ENCODE assay signal across 18 mouse cellular contexts in the genomic region with DNA sequence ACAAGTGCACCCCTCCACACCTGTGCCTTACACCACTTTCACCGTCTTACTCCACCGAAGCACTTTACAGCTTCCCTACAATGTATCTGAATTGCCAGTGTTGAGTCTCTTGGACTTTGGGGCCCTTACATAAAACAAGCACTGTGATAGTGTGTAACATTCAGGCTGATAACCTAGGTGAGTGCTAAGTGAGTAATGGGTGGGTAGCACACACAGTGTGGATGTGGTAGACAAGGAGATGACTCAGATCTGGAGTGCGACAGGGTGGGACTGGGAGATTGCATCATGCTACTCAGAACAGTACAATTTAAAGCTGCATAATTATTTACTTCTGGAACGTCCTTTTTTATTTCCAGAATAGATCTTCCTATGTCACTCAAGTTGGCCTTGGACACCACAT. TPM values are rescaled to one million over a fixed set of nuclear protein-coding genes. Genes with fewer than 3 reads are reported as not detected.
DNase-seq lines count a peak whose midpoint lies in the region; ATAC-seq and TF ChIP-seq lines count a peak whose summit lies in the region.
"Had no signal": no experiment of that assay in that cellular context is flagged by ENCODE, and none has a peak within 500 bp of the region (broad histone marks: within the 10 kb centered on the region; RNA-seq: fewer than 3 reads in every experiment).

No protein-coding gene starts in this region.

- ATAC-seq in common myeloid progenitor, adult 5-6 weeks (replicated peaks; ENCODE audit: low read depth, poor library complexity, severe bottlenecking), result peak; percentile 32; the same call in 1 of the 2 replicates
- ATAC-seq: hindbrain, embryonic 16.5 days had no signal

- no peaks in the 10 kb centered on the region for H3K36me3 ChIP-seq in macrophage (ENCODE audit: inconsistent target)
- H3K36me3 ChIP-seq: embryonic facial prominence, embryonic 15.5 days; G1E had no signal

- TF ChIP-seq CTCF in layer of hippocampus, adult 2 months (conservative IDR thresholded peaks at IDR 0.05), result no peak

- peaks cover 7% of the 10 kb centered on the region; the same call in 1 of the 2 replicates for H3K79me2 ChIP-seq in macrophage (ENCODE audit: inconsistent target)

- DNase-seq in lung, postnatal 36 days, result peak; percentile 16
- no peak for DNase-seq in lung, postnatal 14 days
- DNase-seq in thymus, postnatal 4 days, result no peak
- DNase-seq in layer of hippocampus, adult 2 months (ENCODE audit: low spot score in 2 of 2), result no peak
- DNase-seq in gastrocnemius, postnatal 10 days, result no peak
- DNase-seq in natural killer cell, adult 2 months (ENCODE audit: low spot score in 2 of 2), result no peak
- DNase-seq: adrenal gland, adult 2 months; cerebellum, adult 18-20 months; heart, postnatal 4 days; layer of hippocampus, postnatal 36 days; lung, adult 2 months; thymus, postnatal 36 days had no signal

- peak overlapping the region; percentile 73 for H3K27ac ChIP-seq in macrophage
- no peak overlapping the region for H3K27ac ChIP-seq in layer of hippocampus, adult 2 months
- H3K27ac ChIP-seq: embryonic facial prominence, embryonic 15.5 days had no signal

- 0 out of 2 replicates have a peak overlapping the region, but pooled peaks have one; percentile 5 for H3K4me3 ChIP-seq in macrophage (ENCODE audit: inconsistent target)
- no peak overlapping the region for H3K4me3 ChIP-seq in layer of hippocampus, adult 2 months
- H3K4me3 ChIP-seq: embryonic facial prominence, embryonic 15.5 days had no signal

- 70% methylated on average over 4 of the region's 4 CpGs for WGBS in macrophage (ENCODE audit: missing documents)

RNA-seq across cellular contexts. Expression of a gene that starts 45.0 kb away (rescaled TPM):
- 1.5 TPM in 1 of 2 replicates, not detected in the other for total RNA-seq in common myeloid progenitor, adult 5-6 weeks (2017)
- 10 to 100 TPM in 22 of 26 experiments, 1 to 10 TPM in 4; 3.8 to 99.8 (median 24.1) TPM for total RNA-seq in macrophage (2018; cell fraction: chromatin; rRNA removed)
- total RNA-seq in macrophage (2018; cell fraction: cytosol; rRNA removed), result 10 to 100 TPM; 14.0 to 86.4 (median 26.8) TPM
- 10 to 100 TPM in 24 of 26 experiments, 1 to 10 TPM in 2; 6.7 to 96.1 (median 20.6) TPM for total RNA-seq in macrophage (2018; cell fraction: nucleus; rRNA removed)
- polyA plus RNA-seq in macrophage (2018), result 36.4 to 80.3 TPM (median 54.9 TPM) in 3 replicates
- total RNA-seq in layer of hippocampus, adult 2 months (2021), result 1 to 10 TPM; 2.8 to 3.0 TPM
- 1 to 10 TPM; 4.8 to 5.0 TPM for total RNA-seq in gastrocnemius, postnatal 10 days (2021)
- total RNA-seq: G1E had no signal
- polyA plus RNA-seq: forebrain, embryonic 11.5 days; G1E had no signal
